Mouse (Mus musculus) spleen, adult 18-20 months (tissue): ENCODE data around the gene Cyp4f18.
"Not testable (repeated sequence)": the region's sequence is repeated elsewhere in the genome, so short reads cannot be mapped to it uniquely, and the experiment has no call there.

Source experiments
- DNase-seq, 2 experiments: peaks; one replicate each; pipeline ENCODE4 v3.0.0; 2022; ENCODE audit warnings: mixed read lengths in 2 of 2

Gene Cyp4f18

DNA sequence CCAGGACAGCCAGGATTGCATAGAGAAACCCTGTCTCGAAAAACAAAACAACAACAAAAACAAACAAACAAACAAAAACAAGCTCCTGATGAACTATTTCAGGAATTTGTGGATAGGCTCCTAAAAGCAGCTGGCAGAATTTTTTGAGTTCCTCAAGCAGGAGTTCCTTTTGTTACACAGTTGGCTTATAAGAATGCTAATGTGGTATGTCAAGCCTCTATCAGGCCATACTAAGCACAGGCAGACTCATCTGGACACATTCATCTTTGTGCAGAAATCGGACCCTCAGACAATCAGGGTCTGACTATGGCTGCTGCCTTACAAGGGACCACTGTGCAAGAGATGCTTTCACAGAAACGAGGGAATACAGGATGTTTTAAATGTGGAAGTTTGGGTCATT is 35.2 kb downstream of the Cyp4f18 start:
- no peak for DNase-seq

DNA sequence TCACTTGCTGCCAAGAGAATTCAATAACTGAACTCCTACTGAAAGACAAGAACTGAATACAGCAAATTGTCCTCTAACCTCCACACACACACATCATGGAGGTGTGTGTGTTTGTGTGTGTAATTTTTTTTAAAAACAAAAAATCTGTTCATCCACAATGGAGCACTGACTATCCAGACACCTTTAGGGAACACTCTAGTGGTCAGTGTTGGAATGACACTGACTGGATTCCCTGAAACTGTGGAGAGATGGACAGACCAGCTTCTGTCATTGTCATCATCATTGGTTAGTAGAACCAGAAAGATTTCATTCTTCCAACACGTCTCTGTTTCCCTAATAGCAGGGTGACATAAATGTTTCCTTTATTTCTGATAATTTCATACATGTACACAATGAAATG is 37.5 kb downstream of the Cyp4f18 start:
- no peak for DNase-seq

- DNase-seq: no peak
These were observed 40.8 kb downstream of the Cyp4f18 start for GRCm38 (mm10) chr8:71968636-71969035.

GRCm38 (mm10) chr8:71968100-71968499 is 41.3 kb downstream of the Cyp4f18 start:
- DNase-seq: no peak

GRCm38 (mm10) chr8:71967261-71967660 is 42.2 kb downstream of the Cyp4f18 start:
- no peak for DNase-seq

GRCm38 (mm10) chr8:71966411-71966810 is 43.0 kb downstream of the Cyp4f18 start:
- no peak for DNase-seq

- DNase-seq: no peak
These were observed 44.3 kb downstream of the Cyp4f18 start for GRCm38 (mm10) chr8:71965166-71965565.

DNA sequence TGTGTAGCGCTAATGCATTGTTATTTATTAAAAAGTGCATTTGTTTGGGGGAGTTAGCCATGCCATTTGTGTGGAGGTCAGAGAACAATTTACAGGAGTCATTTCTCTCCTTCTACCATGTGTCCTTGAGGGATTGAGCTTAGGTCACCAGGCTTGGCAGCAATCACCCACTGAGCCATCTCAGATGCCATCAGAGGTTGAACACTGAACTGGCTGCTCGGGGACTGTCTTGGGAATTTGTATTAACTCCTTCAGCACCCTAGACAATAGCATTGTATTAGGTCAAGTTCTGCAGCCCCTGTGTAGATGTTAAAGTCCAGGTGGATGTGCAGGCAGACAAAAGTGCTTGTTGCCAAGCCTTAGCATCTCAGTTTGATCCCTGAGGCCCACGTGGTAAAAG is 45.4 kb downstream of the Cyp4f18 start:
- DNase-seq: no peak

DNA sequence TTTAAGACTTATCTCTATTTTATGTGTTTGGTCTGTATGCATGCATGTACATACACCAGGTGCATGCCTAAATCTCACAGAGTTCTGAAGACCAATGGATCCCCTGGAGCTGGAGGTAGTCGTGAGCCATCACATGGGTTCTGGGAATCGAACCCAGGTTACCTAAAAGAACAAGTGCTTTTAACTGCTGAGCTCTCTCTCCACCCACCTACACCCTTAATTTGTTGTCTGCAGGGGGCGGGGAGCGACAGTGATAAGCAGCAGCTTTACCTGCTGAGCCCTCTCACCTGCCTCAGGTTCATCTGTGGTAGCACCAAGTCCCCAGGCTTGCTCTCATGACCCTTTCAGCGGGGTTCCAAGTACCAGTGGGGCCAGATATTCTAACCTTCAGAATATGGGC is 47.6 kb downstream of the Cyp4f18 start:
- DNase-seq: no peak

DNA sequence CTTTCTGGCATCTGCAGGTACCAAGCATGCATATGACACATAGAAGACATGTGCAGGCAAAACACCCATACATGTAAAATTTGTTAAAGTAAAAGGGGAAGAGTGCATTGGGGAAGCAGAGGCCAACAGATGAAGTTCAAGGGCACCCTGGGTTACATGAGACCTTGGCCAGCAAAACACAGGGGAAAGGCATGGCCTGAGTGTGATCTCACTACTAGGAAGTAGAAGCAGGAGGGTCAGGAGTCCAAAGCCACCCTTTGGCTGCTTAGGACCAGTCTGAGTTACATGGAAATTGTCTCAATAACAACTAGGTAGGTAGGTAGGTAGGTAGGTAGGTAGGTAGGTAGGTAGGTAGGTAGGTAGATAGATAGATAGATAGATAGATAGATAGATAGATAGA is 48.9 kb downstream of the Cyp4f18 start:
- DNase-seq: no peak

GRCm38 (mm10) chr8:71954666-71955065 is 54.8 kb downstream of the Cyp4f18 start:
- no peak for DNase-seq

- DNase-seq: not testable (repeated sequence)
These were observed 56.3 kb downstream of the Cyp4f18 start for GRCm38 (mm10) chr8:71952961-71953700.

GRCm38 (mm10) chr8:71952489-71952888 is 56.9 kb downstream of the Cyp4f18 start:
- DNase-seq: no peak

DNA sequence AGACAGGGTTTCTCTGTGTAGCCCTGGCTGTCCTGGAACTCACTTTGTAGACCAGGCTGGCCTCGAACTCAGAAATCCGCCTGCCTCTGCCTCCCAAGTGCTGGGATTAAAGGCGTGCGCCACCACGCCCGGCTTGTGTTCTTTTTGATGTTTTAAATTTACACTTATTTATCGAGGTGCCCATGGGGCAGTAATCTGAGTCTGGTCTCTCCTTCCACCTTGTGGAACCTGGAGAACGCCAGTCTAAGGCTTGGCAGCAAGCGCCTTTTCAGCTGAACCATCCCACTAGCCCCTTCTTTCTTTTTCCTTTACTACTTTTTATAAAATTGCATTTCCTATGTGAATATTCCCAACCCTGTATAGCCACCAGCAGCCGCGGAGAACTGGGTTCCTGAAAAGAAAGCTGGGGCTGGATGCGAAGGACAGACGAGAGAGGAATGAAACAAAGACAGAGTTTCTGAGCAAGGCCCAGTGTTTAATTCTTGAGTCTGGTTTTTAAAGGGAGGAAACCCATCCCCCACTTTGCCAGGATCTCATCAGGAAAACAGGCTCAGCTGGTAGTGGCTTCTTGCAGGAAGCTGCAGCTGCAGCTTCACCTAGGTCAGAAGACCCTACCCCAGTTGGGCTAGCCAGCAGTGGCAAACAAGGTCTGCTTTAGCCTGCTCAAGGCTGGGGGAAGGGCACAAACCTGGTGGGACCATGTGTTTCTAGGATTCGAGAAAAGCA is 57.8 kb downstream of the Cyp4f18 start:
- DNase-seq: no peak

- DNase-seq: peak; percentile 94 to 97
These were observed 58.8 kb downstream of the Cyp4f18 start, which contains the start of gene Zfp961 for GRCm38 (mm10) chr8:71950482-71951221. Gene Zfp961 (plus strand): TSS chr8:71951038.

DNA sequence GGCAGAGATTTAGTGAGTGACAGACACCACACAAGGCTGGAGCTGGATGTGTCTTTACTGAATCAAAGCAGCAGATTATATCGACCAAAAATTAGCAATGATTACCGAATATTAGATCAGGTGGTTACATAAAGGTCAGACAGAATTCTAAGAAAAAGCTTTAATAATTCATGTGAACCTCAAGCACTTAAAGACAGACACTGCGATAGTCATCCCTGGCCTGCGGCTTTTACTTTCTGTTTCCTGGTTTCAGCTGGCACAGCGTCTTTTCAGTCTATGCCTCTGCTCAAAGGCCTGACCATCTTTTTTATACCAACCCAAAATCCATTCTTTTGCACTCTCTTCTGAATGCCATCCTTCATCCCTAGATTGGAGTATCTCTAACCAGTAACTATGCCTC is 60.8 kb downstream of the Cyp4f18 start:
- DNase-seq: no peak

DNA sequence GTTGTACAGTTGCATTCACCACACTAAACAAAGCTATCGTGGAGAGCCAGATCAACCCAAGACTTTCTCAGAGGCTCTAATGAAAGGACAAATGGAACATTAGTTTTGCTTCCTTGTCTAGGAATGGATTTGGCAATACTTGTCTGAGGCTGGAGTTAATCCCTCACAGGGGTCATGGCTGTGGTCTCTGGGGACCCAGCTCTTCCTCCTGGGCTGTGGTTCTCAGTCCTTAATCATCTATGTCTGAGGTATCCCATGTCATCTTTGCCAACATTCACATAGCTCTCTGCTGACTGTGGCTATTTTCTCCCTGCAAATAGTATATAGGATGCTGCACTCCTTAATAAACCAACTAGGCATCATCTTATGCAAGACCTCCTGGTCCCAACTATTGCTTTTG is 67.7 kb downstream of the Cyp4f18 start:
- DNase-seq: no peak

DNA sequence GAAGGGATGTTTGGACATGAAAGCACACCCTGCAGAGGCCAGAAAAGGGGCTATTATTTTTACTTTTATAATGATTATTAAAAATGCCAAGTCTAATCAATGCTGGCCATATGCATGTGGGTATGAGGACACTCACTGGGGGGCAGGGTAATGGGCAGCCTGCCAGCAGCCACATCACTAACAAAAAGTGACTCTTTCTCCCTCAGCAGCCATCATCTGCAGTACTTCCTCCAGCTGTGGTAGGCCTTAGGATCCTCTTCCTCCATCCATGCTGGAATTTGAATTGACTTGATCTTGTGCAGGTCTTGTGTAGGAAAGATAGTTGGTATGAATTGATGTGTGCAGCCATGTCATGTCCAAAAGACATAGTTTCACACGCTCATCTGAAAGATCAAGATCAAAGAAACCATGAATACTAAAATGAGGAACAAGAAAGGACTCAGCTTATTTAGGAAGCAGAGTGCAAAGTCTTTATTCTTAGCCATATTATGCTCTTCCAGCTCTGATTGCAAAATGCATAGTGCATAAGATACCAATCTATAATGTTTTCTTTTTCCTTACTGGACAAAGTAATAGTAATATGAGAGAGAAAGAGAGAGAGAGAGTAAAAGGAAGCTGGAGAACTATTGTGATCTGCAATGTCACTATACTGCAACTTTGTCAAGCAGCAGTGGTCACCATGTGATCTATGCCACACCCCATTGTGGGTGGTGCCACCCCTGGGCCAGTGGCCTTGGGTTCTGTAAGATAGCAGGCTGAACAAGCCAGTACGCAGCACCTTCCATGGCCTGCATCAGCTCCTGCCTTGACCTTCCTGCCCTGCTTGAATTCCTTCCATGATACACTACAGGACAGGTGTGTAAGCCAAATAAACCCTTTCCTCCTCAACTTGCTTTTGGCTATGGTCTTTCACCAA is 68.9 kb downstream of the Cyp4f18 start:
- peak in 1 of 2 experiments; percentile 20 for DNase-seq
